Mouse (Mus musculus) brain, adult 2 months (tissue): ENCODE measurements around the gene Ntn1.
A peak's percentile ranks its signal among the peaks of the same experiment; 100 is the strongest.

Experiments used
- DNase-seq: peaks from one replicate; pipeline ENCODE4 v3.0.0; 2011; ENCODE audit warnings: low read depth, low spot score

Ntn1 gene

DNA sequence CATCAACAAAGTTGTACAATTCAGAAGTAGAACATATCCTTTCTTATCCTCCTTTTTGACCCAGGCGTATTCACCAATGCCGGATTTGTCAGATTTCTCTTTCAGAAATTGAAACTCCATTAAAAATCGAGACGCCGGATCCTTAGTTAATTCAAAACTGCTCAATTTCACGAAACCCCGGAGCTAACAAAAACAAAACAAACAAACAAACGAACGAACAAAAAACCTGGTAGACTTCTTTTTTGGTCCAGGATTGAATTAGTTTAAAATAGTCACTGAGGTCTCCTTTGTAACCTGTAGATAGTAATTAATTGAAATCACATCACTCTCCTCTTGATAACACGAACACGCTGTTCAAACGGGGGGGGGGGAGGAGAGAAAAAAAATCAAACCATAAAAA is 16.5 kb downstream of the Ntn1 start:
- DNase-seq = no peak

- DNase-seq = no peak
Measured at GRCm38 (mm10) chr11:68383519-68383918, 17.1 kb downstream of the Ntn1 start.

- DNase-seq = peak; percentile 31
Measured at GRCm38 (mm10) chr11:68381833-68382232, 18.8 kb downstream of the Ntn1 start.

GRCm38 (mm10) chr11:68381318-68381717 is 19.3 kb downstream of the Ntn1 start:
- DNase-seq = no peak

GRCm38 (mm10) chr11:68378946-68379764 is 21.5 kb downstream of the Ntn1 start:
- no peak for DNase-seq

DNA sequence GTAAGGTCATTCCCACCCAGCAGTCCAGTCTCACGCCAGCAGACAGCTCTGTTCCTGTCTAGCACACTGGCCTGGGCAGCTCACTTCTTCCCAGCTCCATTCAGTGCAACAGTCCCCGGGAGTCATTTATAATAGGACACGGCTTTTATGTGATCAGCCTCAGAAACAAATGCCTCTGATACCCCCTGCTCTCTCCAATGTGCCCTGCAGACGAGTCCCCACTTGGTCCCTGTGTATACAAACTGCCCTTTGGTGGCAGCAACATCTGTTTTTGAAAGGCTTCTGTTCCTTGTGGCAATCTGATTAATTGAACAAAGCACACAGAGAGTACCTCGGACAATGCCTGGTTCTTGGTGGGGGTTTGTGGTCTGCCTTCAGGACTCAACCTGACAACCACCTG is 22.2 kb downstream of the Ntn1 start:
- DNase-seq = no peak

GRCm38 (mm10) chr11:68373105-68373504 is 27.5 kb downstream of the Ntn1 start:
- no peak for DNase-seq

GRCm38 (mm10) chr11:68371609-68372008 is 29.0 kb downstream of the Ntn1 start:
- DNase-seq = no peak

- DNase-seq = no peak
Measured at GRCm38 (mm10) chr11:68356901-68357300, 43.7 kb downstream of the Ntn1 start.

DNA sequence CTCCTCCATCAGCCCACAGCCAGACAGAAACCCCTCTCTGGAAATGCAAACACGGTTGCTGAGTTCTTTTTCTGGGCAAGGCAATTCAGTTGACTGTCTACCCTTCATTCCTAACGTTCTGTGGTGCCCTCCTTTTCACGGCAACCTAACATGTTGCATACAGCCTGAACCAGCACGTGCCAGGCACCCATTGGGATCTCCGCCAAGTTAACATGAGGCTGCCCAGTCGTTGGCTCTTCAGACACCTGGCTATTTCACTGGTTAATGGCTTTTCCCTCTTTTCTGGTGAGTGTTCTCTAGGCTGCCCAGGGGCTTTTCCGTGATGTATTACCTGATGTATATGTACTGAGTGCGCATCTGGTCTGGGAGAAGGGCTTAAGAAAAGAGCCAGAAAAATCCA is 45.1 kb downstream of the Ntn1 start:
- peak; percentile 35 for DNase-seq

DNA sequence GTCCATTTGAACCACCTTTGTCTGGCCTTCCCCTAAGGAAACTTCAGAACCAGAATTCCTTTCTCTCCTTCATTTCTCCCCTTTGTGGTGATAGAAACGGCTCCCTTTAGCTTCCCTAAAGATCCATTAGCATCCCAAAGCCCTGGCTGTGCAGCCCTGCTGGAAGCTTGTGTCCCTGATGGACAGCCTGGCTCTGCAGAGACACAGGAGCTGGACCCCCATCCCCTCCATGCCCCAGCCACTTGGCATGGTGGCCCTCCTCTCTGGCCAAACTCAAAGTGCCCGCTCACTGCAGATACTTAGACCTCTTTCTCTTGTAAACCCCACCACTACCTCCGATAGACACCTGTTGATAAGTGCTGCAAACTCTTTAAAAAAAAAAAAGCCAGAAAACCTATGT is 45.8 kb downstream of the Ntn1 start:
- DNase-seq = no peak

DNA sequence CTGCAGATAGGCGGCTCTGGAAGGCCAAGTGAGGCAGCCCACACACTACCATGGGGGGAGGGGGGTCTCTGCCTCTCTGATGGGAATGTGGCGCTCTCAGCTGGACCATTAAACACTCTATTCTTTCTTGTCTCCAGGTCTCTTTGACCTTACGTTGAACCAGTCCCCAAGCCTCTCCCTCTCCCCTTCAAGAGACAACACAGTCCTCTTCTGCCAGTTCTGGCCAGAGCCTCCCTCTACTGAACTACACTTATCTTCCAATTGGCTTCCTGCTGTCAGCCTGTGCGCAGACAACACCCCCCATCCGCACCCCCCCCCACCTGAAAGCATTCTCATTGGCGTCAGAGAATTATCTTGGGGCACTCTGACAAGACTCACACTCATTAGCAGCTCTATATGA is 48.4 kb downstream of the Ntn1 start:
- DNase-seq = no peak

GRCm38 (mm10) chr11:68348851-68349250 is 51.8 kb downstream of the Ntn1 start:
- DNase-seq = no peak

DNA sequence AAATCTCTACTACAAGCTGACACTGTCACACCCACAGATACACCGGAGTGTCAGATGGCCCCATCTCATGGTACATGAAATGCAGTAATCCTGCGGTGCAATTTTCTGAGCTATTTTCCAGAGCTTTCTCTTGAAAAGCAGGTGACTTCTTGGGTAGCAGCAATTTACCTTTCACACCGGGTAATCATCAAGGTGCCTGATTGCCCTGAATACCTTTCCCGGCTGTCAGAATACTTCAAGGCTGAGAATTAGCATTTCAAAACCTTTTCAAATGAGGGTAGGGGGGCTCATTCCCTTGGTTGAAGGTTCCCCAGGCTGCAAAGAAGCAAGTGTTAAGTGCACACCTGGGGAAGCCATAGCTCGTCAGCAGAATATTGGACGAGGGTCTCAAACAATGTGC is 52.5 kb downstream of the Ntn1 start:
- peak; percentile 21 for DNase-seq

GRCm38 (mm10) chr11:68347508-68347907 is 53.1 kb downstream of the Ntn1 start:
- DNase-seq = no peak

- DNase-seq = no peak
Measured at GRCm38 (mm10) chr11:68346099-68346498, 54.5 kb downstream of the Ntn1 start.

DNA sequence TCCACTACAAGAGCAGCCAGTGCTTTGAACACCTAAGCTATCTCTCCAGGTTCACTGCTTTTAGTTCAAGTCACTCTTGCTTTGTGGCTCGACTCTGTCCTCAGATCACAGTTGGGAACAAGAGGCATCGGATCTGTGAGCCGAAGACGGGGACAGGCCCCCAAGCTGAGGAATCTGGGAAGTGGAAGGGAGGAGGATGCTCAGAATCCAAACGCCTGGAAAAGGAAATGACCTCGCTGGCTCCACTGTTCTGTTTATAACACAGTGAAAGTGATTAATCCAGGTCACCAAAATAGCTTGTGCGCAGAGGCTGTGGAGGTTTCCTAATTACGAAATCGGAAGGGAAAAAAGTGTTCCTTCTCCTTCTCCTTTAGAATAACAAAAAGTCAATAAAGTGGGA is 56.4 kb downstream of the Ntn1 start:
- no peak for DNase-seq

- no peak for DNase-seq
Measured at GRCm38 (mm10) chr11:68342761-68343160, 57.9 kb downstream of the Ntn1 start.

GRCm38 (mm10) chr11:68342003-68342400 is 58.6 kb downstream of the Ntn1 start:
- no peak for DNase-seq

DNA sequence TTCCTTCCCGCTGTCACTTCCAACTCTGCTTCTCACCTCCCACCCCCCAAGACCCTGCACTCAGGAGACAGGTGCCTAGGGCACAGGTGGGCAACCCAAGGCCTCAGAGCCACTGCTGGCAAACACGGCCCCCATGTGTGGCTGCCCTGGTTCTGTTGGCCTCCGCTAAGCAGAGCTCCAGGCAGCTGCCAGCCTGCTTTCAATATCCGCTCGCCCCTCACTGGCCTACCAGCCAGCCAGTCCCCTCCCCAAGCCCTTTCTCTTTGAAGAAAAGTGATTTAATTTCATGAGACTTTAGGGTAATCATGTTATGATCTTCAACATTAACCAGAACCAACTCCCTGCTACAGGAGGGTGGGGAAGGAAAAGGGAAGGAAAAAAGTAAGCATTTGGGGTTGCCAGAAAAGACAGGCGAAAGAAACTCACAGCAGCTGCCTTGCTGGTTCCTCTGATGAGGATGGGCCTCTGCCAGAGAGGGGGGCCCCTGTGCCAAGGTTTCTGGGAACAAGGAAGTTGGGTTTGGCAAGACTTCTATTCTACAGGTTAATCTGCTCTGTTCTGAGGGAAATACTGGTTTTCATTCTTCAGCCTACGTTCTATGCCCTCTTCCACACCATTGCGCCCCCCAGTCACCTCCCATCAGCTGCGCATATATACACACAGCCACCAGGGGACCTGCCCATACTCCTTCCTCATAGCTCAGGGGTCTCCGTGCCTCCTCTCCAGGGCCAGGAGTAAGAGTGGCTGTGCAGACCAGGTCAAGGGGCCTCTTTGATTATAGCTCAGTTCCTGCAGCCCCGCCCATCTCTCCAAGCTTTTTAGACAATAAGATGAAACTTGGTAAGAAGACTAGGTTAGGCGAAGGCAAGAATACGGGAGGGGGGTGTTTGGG is 59.3 kb downstream of the Ntn1 start:
- DNase-seq = peak; percentile 38

- no peak for DNase-seq
Measured at GRCm38 (mm10) chr11:68340366-68340765, 60.3 kb downstream of the Ntn1 start.

GRCm38 (mm10) chr11:68339856-68340255 is 60.8 kb downstream of the Ntn1 start:
- no peak for DNase-seq

- DNase-seq = no peak
Measured at GRCm38 (mm10) chr11:68339331-68339730, 61.3 kb downstream of the Ntn1 start.
